Mouse (Mus musculus) liver, embryonic 14.5 days (tissue): ENCODE measurements at regions not wholly inside any gene's neighbourhood (a gene's known extent, or its start where the extent isn't known, plus 50 kb on each side); places are given as distances from the start of the nearest gene placed in this dataset.

Experiments
- CTCF ChIP-seq: IDR thresholded peaks from 2 replicates; pipeline ENCODE4 v1.5.1; 2016; ENCODE audit warnings: antibody characterized with exemption, low read depth, control low read depth
- EP300 ChIP-seq: IDR thresholded peaks from 2 replicates; pipeline ENCODE4 v1.6.1; 2016; ENCODE audit warnings: antibody characterized with exemption, low read depth

GRCm38 (mm10) chr2:74955281-74956128, 129.9 kb downstream of the Mtx2 start:
- TF ChIP-seq EP300: no peak
- no peak for TF ChIP-seq CTCF
